Comparison of ENCODE assay signal across 10 mouse cellular contexts in genomic region chr6:91721215-91721701, GRCm38 (mm10). TPM values are rescaled to one million over a fixed set of nuclear protein-coding genes. Genes with fewer than 3 reads are reported as not detected.
DNase-seq lines count a peak whose midpoint lies in the region; ATAC-seq and TF ChIP-seq lines count a peak whose summit lies in the region.
"Had no signal": no experiment of that assay in that cellular context is flagged by ENCODE, and none has a peak within 500 bp of the region (broad histone marks: within the 10 kb centered on the region; RNA-seq: fewer than 3 reads in every experiment).

No protein-coding gene starts in this region.

- no peak for DNase-seq in lung, embryonic 14.5 days
- no peak for DNase-seq in lung, adult 2 months
- no peak for DNase-seq in midbrain, postnatal 0 days (ENCODE audit: low spot score)
- no peak for DNase-seq in cerebellum, postnatal 14 days
- DNase-seq in thymus, postnatal 14 days: no peak
- no peak for DNase-seq in urinary bladder, postnatal 25 days (ENCODE audit: low spot score)

- no peak for TF ChIP-seq CTCF in lung, embryonic 14.5 days (IDR thresholded peaks at IDR 0.05; ENCODE audit: low read depth)
- TF ChIP-seq CTCF in lung, adult 2 months (IDR thresholded peaks at IDR 0.05; ENCODE audit: insufficient read depth, low read length): no peak
- TF ChIP-seq CTCF in midbrain, postnatal 0 days (IDR thresholded peaks at IDR 0.05): no peak

- TF ChIP-seq POLR2A in lung, adult 2 months (IDR thresholded peaks at IDR 0.05; ENCODE audit: borderline replicate concordance, extremely low read depth, low read depth, low read length): no peak

- H3K9me3 ChIP-seq in lung, embryonic 14.5 days (ENCODE audit: low read depth, low read length): no peaks in the 10 kb centered on the region
- no peaks in the 10 kb centered on the region for H3K9me3 ChIP-seq in heart, embryonic 12.5 days (replicated peaks)
- no peaks in the 10 kb centered on the region for H3K9me3 ChIP-seq in kidney, embryonic 15.5 days (replicated peaks)
- no peaks in the 10 kb centered on the region for H3K9me3 ChIP-seq in midbrain, postnatal 0 days (ENCODE audit: low read length)
- H3K9me3 ChIP-seq: G1E; limb, embryonic 13.5 days had no signal

- H3K4me3 ChIP-seq in lung, embryonic 14.5 days (ENCODE audit: low read depth, low read length): no peak overlapping the region
- no peak overlapping the region for H3K4me3 ChIP-seq in lung, adult 2 months (replicated peaks; ENCODE audit: extremely low read depth, low read depth, low read length)
- no peak overlapping the region for H3K4me3 ChIP-seq in heart, embryonic 12.5 days
- no peak overlapping the region for H3K4me3 ChIP-seq in kidney, embryonic 15.5 days (replicated peaks)
- H3K4me3 ChIP-seq in midbrain, postnatal 0 days (ENCODE audit: low read depth, low read length): no peak overlapping the region
- H3K4me3 ChIP-seq: limb, embryonic 13.5 days had no signal

- no peak overlapping the region for H3K9ac ChIP-seq in lung, embryonic 14.5 days
- H3K9ac ChIP-seq in heart, embryonic 12.5 days: peak overlapping the region; percentile 5; the same call in 1 of the 2 replicates
- H3K9ac ChIP-seq in kidney, embryonic 15.5 days: no peak overlapping the region
- no peak overlapping the region for H3K9ac ChIP-seq in midbrain, postnatal 0 days (replicated peaks; ENCODE audit: low read length, poor library complexity, severe bottlenecking)
- H3K9ac ChIP-seq: limb, embryonic 13.5 days had no signal

- H3K36me3 ChIP-seq in lung, embryonic 14.5 days (ENCODE audit: insufficient read depth): peaks cover 31% of the 10 kb centered on the region
- H3K36me3 ChIP-seq in heart, embryonic 12.5 days: peaks cover 34% of the 10 kb centered on the region
- H3K36me3 ChIP-seq in kidney, embryonic 15.5 days: peaks cover 45% of the 10 kb centered on the region
- peaks cover 33% of the 10 kb centered on the region for H3K36me3 ChIP-seq in midbrain, postnatal 0 days (ENCODE audit: insufficient read depth, low read length)
- H3K36me3 ChIP-seq: G1E had no signal

- peaks cover 12% of the 10 kb centered on the region for H3K4me1 ChIP-seq in lung, embryonic 14.5 days (ENCODE audit: insufficient read depth)
- peaks cover 14% of the 10 kb centered on the region for H3K4me1 ChIP-seq in lung, adult 2 months (ENCODE audit: control insufficient read depth, insufficient read depth, low read length)
- peaks cover 38% of the 10 kb centered on the region for H3K4me1 ChIP-seq in heart, embryonic 12.5 days (replicated peaks)
- H3K4me1 ChIP-seq in kidney, embryonic 15.5 days: peaks cover 37% of the 10 kb centered on the region
- H3K4me1 ChIP-seq in midbrain, postnatal 0 days (ENCODE audit: insufficient read depth, low read length): peaks cover 25% of the 10 kb centered on the region

- H3K27ac ChIP-seq in lung, embryonic 14.5 days (ENCODE audit: low read depth): no peak overlapping the region
- no peak overlapping the region for H3K27ac ChIP-seq in heart, embryonic 12.5 days (ENCODE audit: poor library complexity, severe bottlenecking)
- 0 out of 2 replicates have a peak overlapping the region, but pooled peaks have one; percentile 2 for H3K27ac ChIP-seq in kidney, embryonic 15.5 days
- peak overlapping the region; percentile 55; the same call in 1 of the 2 replicates for H3K27ac ChIP-seq in midbrain, postnatal 0 days (ENCODE audit: low read depth, low read length)

- H3K4me2 ChIP-seq in lung, embryonic 14.5 days: no peak overlapping the region
- H3K4me2 ChIP-seq in heart, embryonic 12.5 days: no peak overlapping the region
- H3K4me2 ChIP-seq in kidney, embryonic 15.5 days: no peak overlapping the region
- H3K4me2 ChIP-seq in midbrain, postnatal 0 days (ENCODE audit: low read depth, low read length, poor library complexity, severe bottlenecking): no peak overlapping the region
- H3K4me2 ChIP-seq: limb, embryonic 13.5 days had no signal

- no peaks in the 10 kb centered on the region for H3K27me3 ChIP-seq in lung, embryonic 14.5 days (ENCODE audit: insufficient read depth, low read length)
- H3K27me3 ChIP-seq in heart, embryonic 12.5 days (replicated peaks): no peaks in the 10 kb centered on the region
- H3K27me3 ChIP-seq in kidney, embryonic 15.5 days: no peaks in the 10 kb centered on the region
- no peaks in the 10 kb centered on the region for H3K27me3 ChIP-seq in midbrain, postnatal 0 days (ENCODE audit: insufficient read depth, low read length)
- H3K27me3 ChIP-seq: limb, embryonic 13.5 days had no signal

- 48% methylated on average over 12 of the region's 12 CpGs for WGBS in lung, embryonic 14.5 days
- 54% methylated on average over 12 of the region's 12 CpGs for WGBS in lung, adult 2 months
- WGBS in heart, embryonic 12.5 days: 44% methylated on average over 12 of the region's 12 CpGs
- WGBS in kidney, embryonic 15.5 days: 34% methylated on average over 12 of the region's 12 CpGs
- 34% methylated on average over 11 of the region's 12 CpGs for WGBS in midbrain, postnatal 0 days

- peak; percentile 9; the same call in 1 of the 2 replicates for ATAC-seq in lung, embryonic 14.5 days (ENCODE audit: insufficient read depth)
- ATAC-seq in heart, embryonic 12.5 days (ENCODE audit: insufficient number of reproducible peaks, low FRiP score): peak; percentile 29; the same call in 1 of the 2 replicates
- no peak; the same call in 1 of the 2 replicates for ATAC-seq in kidney, embryonic 15.5 days (replicated peaks; ENCODE audit: low FRiP score)
- no peak for ATAC-seq in midbrain, postnatal 0 days (ENCODE audit: low FRiP score)

RNA-seq across cellular contexts. Expression of gene Slc6a6, which starts 37.4 kb away (rescaled TPM):
- 47.6 and 50.7 TPM in 2 replicates for polyA plus RNA-seq in lung, embryonic 14.5 days (2014; fragmentation: Nextera tagmentation; extraction: Ambion mirVana)
- polyA plus RNA-seq in lung, adult 2 months (2012; rRNA removed): 178 and 228 TPM in 2 replicates
- polyA plus RNA-seq in heart, embryonic 12.5 days (2016; fragmentation: Nextera tagmentation; extraction: Ambion mirVana): 79.1 and 85.8 TPM in 2 replicates
- polyA plus RNA-seq in kidney, embryonic 15.5 days (2015; fragmentation: Nextera tagmentation; extraction: Ambion mirVana): 84.0 and 87.2 TPM in 2 replicates
- total RNA-seq in midbrain, postnatal 0 days (2014; rRNA removed): 105 and 147 TPM in 2 replicates
- polyA plus RNA-seq in midbrain, postnatal 0 days (2015; fragmentation: Nextera tagmentation; extraction: Ambion mirVana): 123 and 146 TPM in 2 replicates

Comparison
In these comparisons a context has a peak if more than half of its experiments do, and no peak if none do; other contexts are left out.
1. ATAC-seq: peak in lung, embryonic 14.5 days (single experiment) and heart, embryonic 12.5 days (single experiment); none in kidney, embryonic 15.5 days (single experiment) and midbrain, postnatal 0 days (single experiment).
2. H3K27ac ChIP-seq: peak in kidney, embryonic 15.5 days (single experiment) and midbrain, postnatal 0 days (single experiment); none in lung, embryonic 14.5 days (single experiment) and heart, embryonic 12.5 days (single experiment).